Mouse (Mus musculus) embryonic fibroblast, embryonic 13.5 days (primary cell): Measurements from ENCODE around the gene Igf1r. TPM values are rescaled to one million over a fixed set of nuclear protein-coding genes. Genes with fewer than 3 reads are reported as not detected.

Source experiments
- H3K27ac ChIP-seq: 2 replicates; pipeline ENCODE4 v1.5.1; 2012; ENCODE audit warnings: low read length, control low read depth, inconsistent platforms; ENCODE audit not compliant: insufficient read depth
- H3K4me1 ChIP-seq: 2 replicates; pipeline ENCODE4 v1.6.1; 2011; ENCODE audit warnings: low read length; ENCODE audit not compliant: control insufficient read depth, insufficient read depth
- H3K4me3 ChIP-seq: 2 replicates; pipeline ENCODE4 v1.5.1; 2011; ENCODE audit warnings: mild to moderate bottlenecking, control low read depth, low read length; ENCODE audit not compliant: insufficient read depth
- CTCF ChIP-seq: IDR thresholded peaks from 2 replicates; pipeline ENCODE4 v1.5.1; 2011; ENCODE audit warnings: mild to moderate bottlenecking, control low read depth, low read length, moderate library complexity, borderline replicate concordance; ENCODE audit not compliant: insufficient read depth
- POLR2A ChIP-seq: IDR thresholded peaks from 2 replicates; pipeline ENCODE4 v1.6.1; 2011; ENCODE audit warnings: low read depth, mild to moderate bottlenecking, control low read depth, low read length, moderate library complexity
- polyA plus RNA-seq: library from polyadenylated mRNA; stranded (reverse); fragments of >200 nt; gene quantifications from 2 replicates; pipeline ENCODE4 v1.2.4, GENCODE M21; 2011; ENCODE audit warnings: low read depth; ENCODE audit not compliant: missing spikeins, insufficient read length

Igf1r gene
- polyA plus RNA-seq, 1 experiment = 65.4 TPM

- Histone ChIP-seq H3K27ac (no peak overlapping the region), H3K4me1 (no peaks in the 10 kb centered on the region), H3K4me3 (no peak overlapping the region)
- TF ChIP-seq CTCF (no peak), POLR2A (no peak)
Measured at GRCm38 (mm10) chr7:68205776-68206427, 253.3 kb downstream of the Igf1r start.

- TF ChIP-seq CTCF (no peak), POLR2A (no peak)
- H3K4me1 ChIP-seq = no peaks in the 10 kb centered on the region
Measured at GRCm38 (mm10) chr7:68209039-68209438, 256.4 kb downstream of the Igf1r start.

GRCm38 (mm10) chr7:68210417-68210816 lies 257.8 kb downstream of the Igf1r start:
- H3K4me1 ChIP-seq = no peaks in the 10 kb centered on the region
- no peak overlapping the region for H3K4me3 ChIP-seq
- TF ChIP-seq POLR2A = no peak
- no peak for TF ChIP-seq CTCF
- no peak overlapping the region for H3K27ac ChIP-seq

More at GRCm38 (mm10) chr7:68209039-68209438, 256.4 kb downstream of the Igf1r start:
- Histone ChIP-seq H3K4me3 (no peak overlapping the region), H3K27ac (no peak overlapping the region)

- Histone ChIP-seq H3K27ac (no peak overlapping the region), H3K4me1 (no peaks in the 10 kb centered on the region), H3K4me3 (no peak overlapping the region)
- no peak for TF ChIP-seq POLR2A
- TF ChIP-seq CTCF = no peak
Measured at GRCm38 (mm10) chr7:68211883-68212282, 259.3 kb downstream of the Igf1r start.

GRCm38 (mm10) chr7:68213842-68214241 lies 261.2 kb downstream of the Igf1r start:
- no peaks in the 10 kb centered on the region for H3K4me1 ChIP-seq
- H3K4me3 ChIP-seq = no peak overlapping the region
- TF ChIP-seq CTCF (no peak), POLR2A (no peak)
- H3K27ac ChIP-seq = no peak overlapping the region

GRCm38 (mm10) chr7:68215522-68216070 lies 263.0 kb downstream of the Igf1r start:
- Histone ChIP-seq H3K27ac (no peak overlapping the region), H3K4me1 (no peaks in the 10 kb centered on the region), H3K4me3 (no peak overlapping the region)
- TF ChIP-seq POLR2A (no peak), CTCF (no peak)

GRCm38 (mm10) chr7:68218879-68219278 lies 266.3 kb downstream of the Igf1r start:
- no peak for TF ChIP-seq POLR2A
- no peak for TF ChIP-seq CTCF
- Histone ChIP-seq H3K4me1 (peaks cover 3% of the 10 kb centered on the region), H3K4me3 (no peak overlapping the region), H3K27ac (no peak overlapping the region)

- H3K27ac ChIP-seq = no peak overlapping the region
Measured at GRCm38 (mm10) chr7:68221677-68222230, 269.1 kb downstream of the Igf1r start.

GRCm38 (mm10) chr7:68223356-68223808 lies 270.8 kb downstream of the Igf1r start:
- peak overlapping the region; percentile 78 for H3K27ac ChIP-seq
- no peak overlapping the region for H3K4me3 ChIP-seq
- peaks cover 3% of the 10 kb centered on the region for H3K4me1 ChIP-seq
- no peak for TF ChIP-seq CTCF
- 0 out of 2 replicates have a peak, but pooled peaks have one; percentile 23 for TF ChIP-seq POLR2A

More at GRCm38 (mm10) chr7:68221677-68222230, 269.1 kb downstream of the Igf1r start:
- Histone ChIP-seq H3K4me1 (peaks cover 3% of the 10 kb centered on the region), H3K4me3 (no peak overlapping the region)
- no peak for TF ChIP-seq CTCF
- no peak for TF ChIP-seq POLR2A

GRCm38 (mm10) chr7:68224006-68224405 lies 271.4 kb downstream of the Igf1r start:
- TF ChIP-seq POLR2A = no peak
- no peak for TF ChIP-seq CTCF
- Histone ChIP-seq H3K4me1 (peaks cover 3% of the 10 kb centered on the region), H3K4me3 (no peak overlapping the region), H3K27ac (peak overlapping the region; percentile 78; the same call in 1 of the 2 replicates)
